Mouse (Mus musculus): ENCODE data around the gene Cyb561d1. TPM values are rescaled to one million over a fixed set of nuclear protein-coding genes. Genes with fewer than 3 reads are reported as not detected.
A peak's percentile ranks its signal among the peaks of the same experiment; 100 is the strongest.

Cyb561d1 gene
- polyA plus RNA-seq, 1 experiment from 2014 or later: 2.1 TPM

GRCm38 (mm10) chr3:108211845-108212244 is 10.8 kb upstream of the Cyb561d1 start:
- WGBS: 87% methylated on average over 6 of the region's 6 CpGs
- Histone ChIP-seq H3K36me3 (peaks cover 20% of the 10 kb centered on the region), H3K4me3 (no peak overlapping the region), H3K27ac (no peak overlapping the region), H3K4me1 (peaks cover 31% of the 10 kb centered on the region), H3K27me3 (ENCODE audit: low read depth, poor library complexity, severe bottlenecking) (peaks cover 5% of the 10 kb centered on the region; the same call in 1 of the 2 replicates), H3K9me3 (replicated peaks) (no peaks in the 10 kb centered on the region)
- DNase-seq (ENCODE audit: low spot score): no peak

- peak within 1 kb of the TSS; percentile 99 for H3K27ac ChIP-seq
- no peaks in the 10 kb centered on the region for H3K27me3 ChIP-seq (ENCODE audit: low read depth, poor library complexity, severe bottlenecking)
- H3K9me3 ChIP-seq (replicated peaks): no peaks in the 10 kb centered on the region
- peaks cover 31% of the 10 kb centered on the region for H3K36me3 ChIP-seq
- H3K4me3 ChIP-seq: peak within 1 kb of the TSS; percentile 68
- no peak for DNase-seq (ENCODE audit: low spot score)
- H3K4me1 ChIP-seq: peaks cover 31% of the 10 kb centered on the region
- under 1% methylated on average over 14 of the region's 14 CpGs for WGBS
Observed at GRCm38 (mm10) chr3:108210771-108211139, 9.7 kb upstream of the Cyb561d1 start, which contains the start of gene Atxn7l2. Gene Atxn7l2, minus strand, starts transcription at chr3:108210934.

- peak; percentile 97 for DNase-seq (ENCODE audit: low spot score)
- Histone ChIP-seq H3K4me1 (peaks cover 31% of the 10 kb centered on the region), H3K9me3 (replicated peaks) (no peaks in the 10 kb centered on the region), H3K27me3 (ENCODE audit: low read depth, poor library complexity, severe bottlenecking) (no peaks in the 10 kb centered on the region), H3K36me3 (peaks cover 37% of the 10 kb centered on the region), H3K27ac (peak overlapping the region; percentile 99), H3K4me3 (peak overlapping the region; percentile 68)
- WGBS: under 1% methylated on average over 58 of the region's 72 CpGs
Observed at GRCm38 (mm10) chr3:108209946-108210770, 9.1 kb upstream of the Cyb561d1 start.

GRCm38 (mm10) chr3:108209536-108209935 is 8.5 kb upstream of the Cyb561d1 start:
- peaks cover 31% of the 10 kb centered on the region for H3K4me1 ChIP-seq
- peak overlapping the region; percentile 68 for H3K4me3 ChIP-seq
- H3K27me3 ChIP-seq (ENCODE audit: low read depth, poor library complexity, severe bottlenecking): no peaks in the 10 kb centered on the region
- peak overlapping the region; percentile 99 for H3K27ac ChIP-seq
- H3K36me3 ChIP-seq: peaks cover 44% of the 10 kb centered on the region
- no peak for DNase-seq (ENCODE audit: low spot score)
- no peaks in the 10 kb centered on the region for H3K9me3 ChIP-seq (replicated peaks)
- 10% methylated on average over 8 of the region's 8 CpGs for WGBS

GRCm38 (mm10) chr3:108209001-108209400 is 8.0 kb upstream of the Cyb561d1 start:
- no peak for DNase-seq (ENCODE audit: low spot score)
- peaks cover 32% of the 10 kb centered on the region for H3K4me1 ChIP-seq
- H3K9me3 ChIP-seq (replicated peaks): no peaks in the 10 kb centered on the region
- H3K36me3 ChIP-seq: peaks cover 49% of the 10 kb centered on the region
- peak overlapping the region; percentile 99 for H3K27ac ChIP-seq
- WGBS: 79% methylated on average over 3 of the region's 3 CpGs
- no peaks in the 10 kb centered on the region for H3K27me3 ChIP-seq (ENCODE audit: low read depth, poor library complexity, severe bottlenecking)
- H3K4me3 ChIP-seq: peak overlapping the region; percentile 68

GRCm38 (mm10) chr3:108206731-108207375 is 5.8 kb upstream of the Cyb561d1 start:
- Histone ChIP-seq H3K27me3 (ENCODE audit: low read depth, poor library complexity, severe bottlenecking) (no peaks in the 10 kb centered on the region), H3K36me3 (peaks cover 70% of the 10 kb centered on the region), H3K27ac (no peak overlapping the region), H3K9me3 (replicated peaks) (no peaks in the 10 kb centered on the region), H3K4me1 (peaks cover 49% of the 10 kb centered on the region), H3K4me3 (no peak overlapping the region)
- 92% methylated on average over 15 of the region's 15 CpGs for WGBS
- no peak for DNase-seq (ENCODE audit: low spot score)

- 91% methylated on average over 8 of the region's 8 CpGs for WGBS
Observed at GRCm38 (mm10) chr3:108205601-108206000, 4.6 kb upstream of the Cyb561d1 start.

GRCm38 (mm10) chr3:108204470-108204869 is 3.5 kb upstream of the Cyb561d1 start:
- Histone ChIP-seq H3K9me3 (replicated peaks) (no peaks in the 10 kb centered on the region), H3K4me3 (no peak overlapping the region), H3K27me3 (ENCODE audit: low read depth, poor library complexity, severe bottlenecking) (no peaks in the 10 kb centered on the region), H3K36me3 (peaks cover 75% of the 10 kb centered on the region), H3K27ac (no peak overlapping the region), H3K4me1 (peaks cover 56% of the 10 kb centered on the region)
- 90% methylated on average over 11 of the region's 11 CpGs for WGBS
- DNase-seq (ENCODE audit: low spot score): no peak

More at GRCm38 (mm10) chr3:108205601-108206000, 4.6 kb upstream of the Cyb561d1 start:
- Histone ChIP-seq H3K4me3 (no peak overlapping the region), H3K27ac (no peak overlapping the region), H3K9me3 (replicated peaks) (no peaks in the 10 kb centered on the region), H3K36me3 (peaks cover 74% of the 10 kb centered on the region), H3K4me1 (peaks cover 50% of the 10 kb centered on the region), H3K27me3 (ENCODE audit: low read depth, poor library complexity, severe bottlenecking) (no peaks in the 10 kb centered on the region)
- no peak for DNase-seq (ENCODE audit: low spot score)

GRCm38 (mm10) chr3:108203621-108204325 is 2.8 kb upstream of the Cyb561d1 start:
- peak overlapping the region; percentile 17; the same call in 1 of the 2 replicates for H3K27ac ChIP-seq
- H3K4me3 ChIP-seq: no peak overlapping the region
- H3K27me3 ChIP-seq (ENCODE audit: low read depth, poor library complexity, severe bottlenecking): no peaks in the 10 kb centered on the region
- DNase-seq (ENCODE audit: low spot score): peak; percentile 89
- peaks cover 81% of the 10 kb centered on the region for H3K36me3 ChIP-seq
- H3K4me1 ChIP-seq: peaks cover 49% of the 10 kb centered on the region
- WGBS: 84% methylated on average over 11 of the region's 11 CpGs
- no peaks in the 10 kb centered on the region for H3K9me3 ChIP-seq (replicated peaks)

GRCm38 (mm10) chr3:108203212-108203611 is 2.2 kb upstream of the Cyb561d1 start:
- Histone ChIP-seq H3K4me3 (no peak overlapping the region), H3K9me3 (replicated peaks) (no peaks in the 10 kb centered on the region), H3K36me3 (peaks cover 80% of the 10 kb centered on the region), H3K27me3 (ENCODE audit: low read depth, poor library complexity, severe bottlenecking) (no peaks in the 10 kb centered on the region), H3K27ac (0 out of 2 replicates have a peak overlapping the region, but pooled peaks have one; percentile 17), H3K4me1 (peaks cover 43% of the 10 kb centered on the region)
- WGBS: 91% methylated on average over 13 of the region's 13 CpGs
- no peak for DNase-seq (ENCODE audit: low spot score)

GRCm38 (mm10) chr3:108202506-108202905 is 1.5 kb upstream of the Cyb561d1 start:
- H3K27me3 ChIP-seq (ENCODE audit: low read depth, poor library complexity, severe bottlenecking): no peaks in the 10 kb centered on the region
- peaks cover 43% of the 10 kb centered on the region for H3K4me1 ChIP-seq
- peaks cover 76% of the 10 kb centered on the region for H3K36me3 ChIP-seq
- no peak for DNase-seq (ENCODE audit: low spot score)
- H3K27ac ChIP-seq: no peak overlapping the region
- H3K9me3 ChIP-seq (replicated peaks): no peaks in the 10 kb centered on the region
- no peak overlapping the region for H3K4me3 ChIP-seq

GRCm38 (mm10) chr3:108199231-108199630 is 1.8 kb downstream of the Cyb561d1 start:
- H3K27ac ChIP-seq: no peak overlapping the region
- H3K36me3 ChIP-seq: peaks cover 43% of the 10 kb centered on the region
- no peak overlapping the region for H3K4me3 ChIP-seq
- H3K27me3 ChIP-seq (ENCODE audit: low read depth, poor library complexity, severe bottlenecking): no peaks in the 10 kb centered on the region
- H3K9me3 ChIP-seq (replicated peaks): no peaks in the 10 kb centered on the region
- DNase-seq (ENCODE audit: low spot score): no peak
- peaks cover 72% of the 10 kb centered on the region for H3K4me1 ChIP-seq
- 95% methylated on average over 6 of the region's 6 CpGs for WGBS

All from limb, embryonic 10.5 days (tissue).